Mouse (Mus musculus) bone marrow macrophage, adult 2 months (primary cell): ENCODE data around the gene Itga2b.
A peak's percentile ranks its signal among the peaks of the same experiment; 100 is the strongest.

ENCODE experiments used
- CTCF ChIP-seq: IDR thresholded peaks from 2 replicates; pipeline ENCODE4 v1.5.1; 2012; ENCODE audit warnings: low read depth, mild to moderate bottlenecking, low read length, moderate library complexity
- POLR2A ChIP-seq: IDR thresholded peaks from 2 replicates; pipeline ENCODE4 v1.6.1; 2012; ENCODE audit warnings: mild to moderate bottlenecking, low read depth, low read length, borderline replicate concordance

DNA sequence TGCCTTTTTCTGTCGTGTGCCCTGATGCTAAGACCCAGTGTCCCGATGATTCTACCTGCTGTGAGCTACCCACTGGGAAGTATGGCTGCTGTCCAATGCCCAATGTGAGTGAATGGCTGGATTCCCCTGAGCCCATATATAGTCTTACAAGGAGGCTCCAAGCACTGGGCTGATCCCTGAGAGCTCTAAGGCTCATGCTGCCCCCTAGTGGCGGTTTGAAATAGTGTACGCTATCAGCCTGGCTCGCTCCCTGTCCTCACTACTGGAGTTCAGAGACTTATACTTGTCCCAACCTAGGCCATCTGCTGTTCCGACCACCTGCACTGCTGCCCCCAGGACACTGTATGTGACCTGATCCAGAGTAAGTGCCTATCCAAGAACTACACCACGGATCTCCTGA is 35.5 kb downstream of the Itga2b start:
- peak; percentile 76 for TF ChIP-seq CTCF
- no peak for TF ChIP-seq POLR2A
